Mouse (Mus musculus): ENCODE measurements around the gene Acp4. TPM values are rescaled to one million over a fixed set of nuclear protein-coding genes. Genes with fewer than 3 reads are reported as not detected.

Acp4 gene
- polyA plus RNA-seq, 1 experiment from 2014 or later = not detected

DNA sequence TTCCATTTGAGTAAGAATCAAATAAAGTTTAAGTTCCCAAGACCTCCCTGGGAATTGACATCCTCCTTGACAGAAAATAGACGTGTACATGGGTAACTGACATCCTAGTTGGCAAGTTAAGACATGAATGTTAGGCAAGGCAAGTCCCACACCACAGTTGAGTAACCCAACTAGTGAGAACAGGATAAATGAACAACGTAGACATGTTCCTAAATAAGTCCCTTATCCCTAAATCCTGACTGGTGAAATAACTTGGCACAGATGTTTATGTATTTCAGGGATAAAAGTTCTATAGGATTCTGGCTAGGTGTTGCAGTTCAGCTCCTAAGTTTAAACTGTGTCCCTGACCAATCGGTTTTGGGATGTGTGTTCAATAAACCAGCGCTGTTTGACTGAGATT is 33.8 kb upstream of the Acp4 start:
- no peak overlapping the region for H3K4me3 ChIP-seq (ENCODE audit: low read depth, low read length)
- H3K4me2 ChIP-seq (ENCODE audit: low read length) = no peak overlapping the region
- H3K9ac ChIP-seq (ENCODE audit: low read depth, low read length) = no peak overlapping the region
- H3K9me3 ChIP-seq (replicated peaks; ENCODE audit: control insufficient read depth, low read length, poor library complexity, severe bottlenecking) = no peaks in the 10 kb centered on the region
- no peaks in the 10 kb centered on the region for H3K36me3 ChIP-seq (ENCODE audit: control insufficient read depth, insufficient read depth, low read length)
- H3K27me3 ChIP-seq (ENCODE audit: control insufficient read depth, insufficient read depth, low read depth, low read length) = no peaks in the 10 kb centered on the region
- no peak overlapping the region for H3K27ac ChIP-seq (ENCODE audit: low read length)
- 82% methylated on average over 4 of the region's 4 CpGs for WGBS
- no peak for ATAC-seq
- H3K4me1 ChIP-seq (ENCODE audit: control insufficient read depth, insufficient read depth, low read length) = no peaks in the 10 kb centered on the region

DNA sequence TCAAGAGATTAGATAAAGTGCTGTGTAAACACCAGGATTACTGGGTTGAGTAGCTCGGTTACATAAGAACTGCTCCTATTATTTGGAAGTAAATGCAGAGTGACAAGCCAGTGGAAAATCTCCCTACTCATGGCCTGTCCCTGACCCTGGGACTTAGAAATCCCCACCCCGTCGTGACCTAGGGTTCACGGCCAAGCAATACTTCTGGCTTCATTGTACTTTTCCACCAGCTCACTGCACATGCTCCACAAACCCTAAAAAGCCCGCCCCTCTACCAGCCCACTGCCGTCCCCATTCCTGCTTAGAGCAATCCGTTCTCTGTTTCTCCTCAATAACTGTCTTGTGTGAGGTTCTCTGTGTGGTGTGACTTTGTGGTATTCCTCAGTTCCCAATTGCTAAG is 30.6 kb upstream of the Acp4 start:
- Histone ChIP-seq H3K9me3 (replicated peaks; ENCODE audit: control insufficient read depth, low read length, poor library complexity, severe bottlenecking) (no peaks in the 10 kb centered on the region), H3K27ac (ENCODE audit: low read length) (no peak overlapping the region), H3K4me1 (ENCODE audit: control insufficient read depth, insufficient read depth, low read length) (no peaks in the 10 kb centered on the region), H3K4me2 (ENCODE audit: low read length) (no peak overlapping the region), H3K4me3 (ENCODE audit: low read depth, low read length) (no peak overlapping the region), H3K9ac (ENCODE audit: low read depth, low read length) (no peak overlapping the region), H3K36me3 (ENCODE audit: control insufficient read depth, insufficient read depth, low read length) (no peaks in the 10 kb centered on the region), H3K27me3 (ENCODE audit: control insufficient read depth, insufficient read depth, low read depth, low read length) (no peaks in the 10 kb centered on the region)
- ATAC-seq = no peak
- WGBS = 53% methylated on average over 7 of the region's 7 CpGs

DNA sequence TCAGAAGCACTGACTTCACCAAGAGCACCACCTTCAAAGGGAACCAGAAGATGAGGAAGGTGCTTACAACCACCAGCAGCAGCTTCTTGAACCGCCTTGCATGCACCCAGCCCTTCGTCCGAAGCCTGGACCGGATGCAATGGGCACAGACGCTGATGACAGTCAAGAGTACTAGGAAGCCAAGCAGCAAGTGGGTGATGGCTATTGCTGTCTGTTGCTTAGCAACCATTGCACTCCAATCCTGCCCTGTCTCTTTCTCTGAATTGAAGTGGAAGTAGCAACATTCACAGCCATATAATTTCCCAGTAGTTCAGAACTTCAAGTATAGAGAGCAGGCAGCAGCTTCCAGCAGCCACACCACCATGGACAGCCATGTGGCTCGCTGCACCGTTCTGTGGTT is 24.4 kb upstream of the Acp4 start:
- 71% methylated on average over 7 of the region's 7 CpGs for WGBS
- H3K4me1 ChIP-seq (ENCODE audit: control insufficient read depth, insufficient read depth, low read length) = peaks cover 5% of the 10 kb centered on the region; the same call in 1 of the 2 replicates
- no peak overlapping the region for H3K4me3 ChIP-seq (ENCODE audit: low read depth, low read length)
- H3K27me3 ChIP-seq (ENCODE audit: control insufficient read depth, insufficient read depth, low read depth, low read length) = no peaks in the 10 kb centered on the region
- no peak overlapping the region for H3K9ac ChIP-seq (ENCODE audit: low read depth, low read length)
- no peaks in the 10 kb centered on the region for H3K9me3 ChIP-seq (replicated peaks; ENCODE audit: control insufficient read depth, low read length, poor library complexity, severe bottlenecking)
- no peak overlapping the region for H3K4me2 ChIP-seq (ENCODE audit: low read length)
- peak; percentile 71 for ATAC-seq
- H3K36me3 ChIP-seq (ENCODE audit: control insufficient read depth, insufficient read depth, low read length) = no peaks in the 10 kb centered on the region
- peak overlapping the region; percentile 50 for H3K27ac ChIP-seq (ENCODE audit: low read length)

DNA sequence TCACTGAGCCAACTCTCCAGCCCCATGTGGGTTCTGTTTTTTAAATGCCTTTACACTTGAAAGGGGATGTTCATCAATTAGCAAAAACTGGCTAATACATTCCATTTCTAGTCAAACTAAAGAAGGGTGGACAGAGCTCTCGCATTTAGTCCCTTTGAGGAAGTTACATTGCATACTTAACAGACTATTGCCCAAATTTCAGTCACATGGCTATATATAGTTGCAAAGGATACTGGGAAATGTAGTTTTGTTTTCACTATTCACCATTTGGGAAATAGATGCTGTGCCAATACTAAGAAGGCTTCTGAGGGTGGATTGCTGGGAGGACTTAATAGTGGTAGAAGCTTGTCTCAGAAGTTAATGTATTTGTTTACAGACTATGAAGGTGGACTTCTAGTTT is 23.8 kb upstream of the Acp4 start:
- ATAC-seq = peak; percentile 41
- peaks cover 5% of the 10 kb centered on the region; the same call in 1 of the 2 replicates for H3K4me1 ChIP-seq (ENCODE audit: control insufficient read depth, insufficient read depth, low read length)
- no peaks in the 10 kb centered on the region for H3K27me3 ChIP-seq (ENCODE audit: control insufficient read depth, insufficient read depth, low read depth, low read length)
- no peak overlapping the region for H3K4me3 ChIP-seq (ENCODE audit: low read depth, low read length)
- no peak overlapping the region for H3K27ac ChIP-seq (ENCODE audit: low read length)
- H3K4me2 ChIP-seq (ENCODE audit: low read length) = no peak overlapping the region
- WGBS = 62% methylated on average over 1 of the region's 1 CpGs
- no peaks in the 10 kb centered on the region for H3K9me3 ChIP-seq (replicated peaks; ENCODE audit: control insufficient read depth, low read length, poor library complexity, severe bottlenecking)
- H3K36me3 ChIP-seq (ENCODE audit: control insufficient read depth, insufficient read depth, low read length) = no peaks in the 10 kb centered on the region
- H3K9ac ChIP-seq (ENCODE audit: low read depth, low read length) = no peak overlapping the region

DNA sequence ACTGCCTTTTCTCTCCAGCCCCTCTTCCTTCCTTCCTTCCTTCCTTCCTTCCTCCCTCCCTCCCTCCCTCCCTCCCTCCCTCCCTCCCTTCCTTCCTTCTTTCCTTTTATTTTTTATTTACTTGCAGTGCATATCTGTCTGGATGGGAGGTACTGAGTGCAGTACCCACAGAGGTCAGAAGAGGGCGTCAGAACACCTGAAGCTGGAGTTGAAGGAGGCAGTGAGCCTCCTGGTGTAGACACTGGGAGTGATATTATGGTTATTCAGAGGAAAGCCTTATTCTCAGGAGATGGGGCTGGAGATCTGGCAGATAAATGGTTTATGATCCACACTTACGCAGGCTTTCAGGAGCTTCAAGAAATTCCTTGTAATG is 20.1 kb upstream of the Acp4 start:
- Histone ChIP-seq H3K27ac (ENCODE audit: low read length) (no peak overlapping the region), H3K27me3 (ENCODE audit: control insufficient read depth, insufficient read depth, low read depth, low read length) (no peaks in the 10 kb centered on the region), H3K4me3 (ENCODE audit: low read depth, low read length) (no peak overlapping the region), H3K9ac (ENCODE audit: low read depth, low read length) (no peak overlapping the region), H3K4me2 (ENCODE audit: low read length) (no peak overlapping the region), H3K9me3 (replicated peaks; ENCODE audit: control insufficient read depth, low read length, poor library complexity, severe bottlenecking) (no peaks in the 10 kb centered on the region), H3K4me1 (ENCODE audit: control insufficient read depth, insufficient read depth, low read length) (peaks cover 5% of the 10 kb centered on the region; the same call in 1 of the 2 replicates), H3K36me3 (ENCODE audit: control insufficient read depth, insufficient read depth, low read length) (no peaks in the 10 kb centered on the region)
- no peak for ATAC-seq
- WGBS = 44% methylated on average over 2 of the region's 2 CpGs

DNA sequence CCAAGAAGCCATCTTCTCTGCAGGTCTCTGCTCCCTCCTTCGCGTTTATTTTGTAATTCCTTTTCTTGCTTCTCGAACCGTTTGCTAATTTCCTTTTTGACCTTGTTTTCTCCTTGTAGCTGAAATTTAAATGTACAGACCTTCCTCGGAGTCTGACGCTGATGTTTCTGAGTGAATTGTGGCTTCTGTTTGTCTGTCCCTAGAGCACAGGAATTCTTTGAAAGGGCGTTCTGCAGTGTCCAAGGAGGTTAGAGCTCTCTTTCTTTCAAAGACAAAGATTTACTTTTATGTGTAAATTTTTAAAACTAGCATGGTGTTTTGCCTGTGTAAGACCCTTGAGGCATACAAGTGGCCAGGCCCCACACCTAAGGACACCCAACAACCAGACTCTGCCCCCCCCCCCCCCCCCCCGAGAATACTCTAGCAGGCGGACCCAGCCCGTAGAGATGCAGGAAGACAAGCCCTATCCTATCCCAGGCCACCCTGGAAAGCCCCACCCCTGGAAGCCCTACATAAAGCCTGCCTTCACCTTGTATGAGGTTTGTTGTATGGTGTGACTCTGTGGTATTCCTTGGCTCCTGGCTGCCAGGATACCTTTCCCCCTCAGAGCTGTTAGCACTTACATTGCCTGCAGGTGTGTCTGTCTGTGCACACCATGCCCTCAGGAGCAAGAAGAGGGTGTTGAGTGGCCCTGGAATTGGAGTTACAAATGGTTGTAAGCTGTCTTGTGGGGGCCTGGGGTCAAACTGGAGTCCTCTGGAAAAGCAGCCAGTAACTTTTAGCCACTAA is 19.5 kb upstream of the Acp4 start:
- H3K36me3 ChIP-seq (ENCODE audit: control insufficient read depth, insufficient read depth, low read length) = no peaks in the 10 kb centered on the region
- H3K9me3 ChIP-seq (replicated peaks; ENCODE audit: control insufficient read depth, low read length, poor library complexity, severe bottlenecking) = no peaks in the 10 kb centered on the region
- H3K27me3 ChIP-seq (ENCODE audit: control insufficient read depth, insufficient read depth, low read depth, low read length) = no peaks in the 10 kb centered on the region
- H3K4me1 ChIP-seq (ENCODE audit: control insufficient read depth, insufficient read depth, low read length) = peaks cover 5% of the 10 kb centered on the region; the same call in 1 of the 2 replicates
- ATAC-seq = no peak
- H3K9ac ChIP-seq (ENCODE audit: low read depth, low read length) = no peak overlapping the region
- 80% methylated on average over 8 of the region's 10 CpGs for WGBS
- H3K4me3 ChIP-seq (ENCODE audit: low read depth, low read length) = no peak overlapping the region
- no peak overlapping the region for H3K27ac ChIP-seq (ENCODE audit: low read length)
- H3K4me2 ChIP-seq (ENCODE audit: low read length) = no peak overlapping the region

DNA sequence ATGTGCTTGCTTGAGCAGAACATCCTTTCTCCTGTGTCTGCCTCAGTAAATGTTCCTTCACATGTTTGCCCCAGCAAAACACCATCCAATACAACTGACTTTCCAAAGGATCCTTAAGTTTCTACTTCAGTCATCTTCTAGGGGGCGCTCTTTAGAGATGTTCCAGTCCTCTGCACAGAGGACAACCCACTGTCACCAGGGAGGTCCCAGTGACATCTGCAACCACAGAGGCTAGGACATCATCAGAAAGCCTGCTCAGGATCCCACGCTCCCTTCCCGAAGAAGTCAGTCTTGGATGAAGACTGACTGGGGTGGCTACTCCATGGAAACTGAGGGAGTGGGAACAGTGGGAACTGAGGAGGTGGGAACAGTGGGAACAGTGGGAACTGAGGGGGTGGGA is 18.4 kb upstream of the Acp4 start:
- 82% methylated on average over 3 of the region's 3 CpGs for WGBS

DNA sequence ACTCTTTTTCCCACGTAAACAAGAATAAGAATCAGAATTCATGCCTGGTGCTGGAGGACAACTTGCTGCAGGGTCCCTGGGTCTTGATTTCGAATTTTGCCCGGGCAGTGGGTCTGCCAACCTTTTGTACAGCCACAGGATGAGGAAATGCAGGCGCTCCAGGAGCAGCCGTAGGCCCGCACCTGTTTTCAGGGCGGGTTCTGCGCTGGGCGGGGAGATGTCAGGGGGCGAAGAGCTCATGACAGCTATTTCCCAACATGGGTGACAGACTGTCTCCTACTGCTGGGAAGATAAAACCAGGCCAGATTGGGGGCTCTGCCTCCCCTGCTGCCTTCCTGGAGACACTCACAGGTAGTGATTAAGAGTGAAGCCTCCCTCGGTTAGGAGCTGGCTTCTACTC is 16.9 kb upstream of the Acp4 start:
- WGBS = 43% methylated on average over 11 of the region's 11 CpGs
- H3K27me3 ChIP-seq (ENCODE audit: control insufficient read depth, insufficient read depth, low read depth, low read length) = no peaks in the 10 kb centered on the region
- H3K4me3 ChIP-seq (ENCODE audit: low read depth, low read length) = no peak overlapping the region
- H3K36me3 ChIP-seq (ENCODE audit: control insufficient read depth, insufficient read depth, low read length) = no peaks in the 10 kb centered on the region
- no peak overlapping the region for H3K4me2 ChIP-seq (ENCODE audit: low read length)
- no peaks in the 10 kb centered on the region for H3K9me3 ChIP-seq (replicated peaks; ENCODE audit: control insufficient read depth, low read length, poor library complexity, severe bottlenecking)
- ATAC-seq = no peak
- H3K9ac ChIP-seq (ENCODE audit: low read depth, low read length) = no peak overlapping the region
- no peaks in the 10 kb centered on the region for H3K4me1 ChIP-seq (ENCODE audit: control insufficient read depth, insufficient read depth, low read length)
- no peak overlapping the region for H3K27ac ChIP-seq (ENCODE audit: low read length)

More for the DNA sequence above, 18.4 kb upstream of the Acp4 start:
- Histone ChIP-seq H3K9ac (ENCODE audit: low read depth, low read length) (no peak overlapping the region), H3K4me2 (ENCODE audit: low read length) (no peak overlapping the region), H3K9me3 (replicated peaks; ENCODE audit: control insufficient read depth, low read length, poor library complexity, severe bottlenecking) (no peaks in the 10 kb centered on the region), H3K36me3 (ENCODE audit: control insufficient read depth, insufficient read depth, low read length) (no peaks in the 10 kb centered on the region), H3K4me1 (ENCODE audit: control insufficient read depth, insufficient read depth, low read length) (no peaks in the 10 kb centered on the region), H3K27me3 (ENCODE audit: control insufficient read depth, insufficient read depth, low read depth, low read length) (no peaks in the 10 kb centered on the region), H3K27ac (ENCODE audit: low read length) (no peak overlapping the region), H3K4me3 (ENCODE audit: low read depth, low read length) (no peak overlapping the region)
- ATAC-seq = no peak

DNA sequence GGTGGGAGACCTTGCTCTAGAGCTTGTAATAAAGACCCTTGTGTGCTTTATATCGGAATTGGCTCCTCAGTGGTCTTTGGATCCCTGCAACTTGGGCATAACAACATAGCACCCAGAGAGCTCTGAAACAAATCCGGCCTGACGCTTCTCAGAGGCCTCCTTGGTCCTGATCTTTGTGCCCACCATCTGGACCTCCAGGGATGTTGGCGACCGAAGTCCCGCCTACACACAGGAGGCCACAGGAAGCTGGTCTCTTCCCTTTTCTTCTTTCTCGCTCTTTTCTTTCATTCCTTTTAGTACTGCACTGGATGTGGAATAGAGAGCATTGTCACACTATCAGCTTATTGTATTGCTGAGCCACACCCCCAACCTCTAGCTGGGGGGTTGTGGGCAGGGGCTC is 16.3 kb upstream of the Acp4 start:
- Histone ChIP-seq H3K4me3 (ENCODE audit: low read depth, low read length) (no peak overlapping the region), H3K27ac (ENCODE audit: low read length) (no peak overlapping the region), H3K4me2 (ENCODE audit: low read length) (no peak overlapping the region), H3K36me3 (ENCODE audit: control insufficient read depth, insufficient read depth, low read length) (no peaks in the 10 kb centered on the region), H3K4me1 (ENCODE audit: control insufficient read depth, insufficient read depth, low read length) (no peaks in the 10 kb centered on the region), H3K9ac (ENCODE audit: low read depth, low read length) (no peak overlapping the region), H3K9me3 (replicated peaks; ENCODE audit: control insufficient read depth, low read length, poor library complexity, severe bottlenecking) (no peaks in the 10 kb centered on the region), H3K27me3 (ENCODE audit: control insufficient read depth, insufficient read depth, low read depth, low read length) (no peaks in the 10 kb centered on the region)
- no peak for ATAC-seq
- 60% methylated on average over 7 of the region's 7 CpGs for WGBS
